ENCODE assay signal across 16 mouse cellular contexts in genomic region chr2:180839126-180839525, GRCm38 (mm10).
"Had no signal": no experiment of that assay in that cellular context is flagged by ENCODE, and none has a peak within 500 bp of the region (broad histone marks: within the 10 kb centered on the region; RNA-seq: fewer than 3 reads in every experiment).

No protein-coding gene starts in this region.

- ATAC-seq: hindbrain, embryonic 16.5 days; inflammation-experienced regulatory T-cells, adult 6 months; intestine, embryonic 15.5 days; intestine, postnatal 0 days had no signal

- DNase-seq: gastrocnemius, postnatal 10 days; gastrocnemius, postnatal 25 days; heart, adult 18-20 months; heart, postnatal 10 days; heart, postnatal 4 days; kidney, adult 18-20 months; kidney, adult 8-10 months; kidney, postnatal 10 days; kidney, postnatal 25 days; kidney, postnatal 4 days; liver; liver, embryonic 13.5 days had no signal
